Mouse (Mus musculus) CD4-positive, CD25-positive, alpha-beta regulatory T cell, adult 2 months (primary cell): ENCODE results near the gene Tpsg1.

Experiments used
- DNase-seq: peaks from one replicate; pipeline ENCODE4 v3.0.0-alpha.2; 2012; ENCODE audit warnings: low read depth, low spot score

The Tpsg1 gene

DNA sequence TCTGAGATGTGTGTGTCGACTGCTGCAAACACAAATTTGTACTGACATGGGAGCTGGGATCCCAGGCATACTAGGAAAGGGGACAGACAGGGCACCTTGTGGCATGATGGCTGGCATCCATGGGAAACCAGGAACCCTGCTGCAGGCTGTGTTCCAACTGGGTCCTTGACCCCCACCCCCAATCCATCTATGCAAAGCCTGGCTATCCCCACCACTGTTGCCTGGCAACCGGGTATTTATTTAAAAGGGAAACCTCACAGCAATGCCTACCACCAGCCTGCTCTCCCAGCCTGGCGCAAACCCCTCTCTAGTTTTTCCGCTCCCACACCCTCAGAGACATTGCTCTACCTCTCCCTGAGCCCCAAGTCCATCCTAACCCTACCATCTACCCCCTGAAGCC, 38.3 kb downstream of the Tpsg1 start:
- DNase-seq: no peak

DNA sequence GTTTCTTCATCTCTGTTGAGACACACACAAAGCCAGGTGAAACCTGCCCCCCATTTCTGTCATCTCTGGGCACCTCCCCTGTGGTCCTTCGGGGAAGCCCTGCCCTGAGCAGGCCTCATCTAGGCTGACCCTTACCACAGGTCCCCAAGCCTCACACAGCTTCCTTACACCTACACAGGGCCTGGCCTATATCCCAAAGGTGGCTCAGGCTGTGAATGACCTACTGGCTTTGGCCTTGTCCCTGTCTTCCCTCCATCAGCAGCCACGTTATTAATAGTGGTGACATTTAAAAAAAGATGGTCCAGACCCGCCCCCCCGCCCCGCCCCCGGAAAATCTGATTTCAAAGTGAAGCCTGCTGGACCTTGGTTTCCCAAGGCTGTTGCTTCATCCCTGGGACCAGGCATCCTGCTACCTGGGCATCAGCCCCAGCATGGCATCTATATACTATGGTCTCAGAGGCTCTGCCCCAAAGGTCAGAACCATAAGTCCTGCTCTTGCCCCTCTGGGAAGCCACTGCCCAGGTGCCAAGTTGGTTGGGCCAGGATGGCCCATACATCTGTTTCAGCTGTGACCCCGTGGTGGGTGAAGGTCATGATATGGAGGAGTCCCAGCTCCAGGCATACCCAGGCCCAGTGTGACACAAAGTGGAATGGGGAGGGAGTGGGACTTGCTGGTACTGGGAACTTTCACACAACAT, 39.4 kb downstream of the Tpsg1 start:
- DNase-seq: no peak

DNA sequence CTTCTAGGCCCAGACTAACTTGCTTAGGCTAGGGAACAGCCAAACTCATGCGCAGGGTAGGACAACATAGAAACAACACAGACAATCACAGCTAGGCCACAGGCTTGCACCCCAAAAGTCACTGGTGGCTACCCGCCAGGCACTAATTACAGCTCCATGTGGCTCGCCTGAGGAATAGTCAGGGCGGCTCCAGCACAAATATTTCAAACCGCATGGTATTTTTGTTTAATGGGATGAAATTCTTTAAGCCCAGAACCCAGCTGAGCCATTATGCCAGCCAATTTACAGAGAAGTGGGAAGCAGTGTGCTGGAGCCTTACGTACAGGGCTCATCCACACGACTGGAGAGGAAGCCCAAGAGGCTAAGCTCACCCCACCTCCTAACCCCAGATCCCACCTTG, 40.5 kb downstream of the Tpsg1 start:
- no peak for DNase-seq

DNA sequence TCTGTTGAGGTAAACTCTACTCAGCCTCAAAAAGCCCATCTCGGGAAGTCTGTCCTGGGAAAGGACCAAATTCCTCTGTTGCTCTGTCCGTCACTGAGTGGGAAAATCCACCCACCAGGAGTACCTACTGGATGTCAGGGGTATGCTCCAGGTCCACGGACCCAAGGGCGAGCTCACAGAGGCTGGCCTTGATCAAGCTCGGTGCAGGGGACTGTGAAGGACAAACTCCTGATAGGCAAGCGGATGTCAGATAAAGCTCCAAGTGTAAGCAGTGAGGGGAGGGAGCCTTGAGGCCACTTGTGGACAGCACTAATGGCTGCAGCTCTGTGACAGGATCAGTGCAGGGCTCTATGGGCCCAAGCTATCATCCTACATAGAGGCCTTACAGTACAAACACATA, 41.1 kb downstream of the Tpsg1 start:
- DNase-seq: no peak

DNA sequence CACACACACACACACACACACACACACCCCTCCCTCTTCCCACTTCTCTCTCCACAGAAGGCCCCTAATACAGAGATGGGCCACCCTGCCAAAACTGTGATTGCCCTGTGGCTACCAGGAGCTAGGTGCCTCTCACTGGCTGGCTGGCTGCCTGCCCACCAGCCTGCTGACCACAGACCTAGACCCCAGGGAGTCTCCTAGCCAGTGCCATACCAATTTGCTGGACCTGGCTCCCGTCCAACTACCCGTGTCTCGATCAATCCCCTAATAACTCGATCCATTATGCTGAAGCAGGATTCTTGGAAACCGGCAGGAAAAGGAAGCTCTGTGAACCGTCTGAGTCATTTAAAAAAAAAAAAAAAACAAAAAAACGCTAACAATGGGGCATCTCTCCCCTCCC, 41.7 kb downstream of the Tpsg1 start:
- DNase-seq: no peak

DNA sequence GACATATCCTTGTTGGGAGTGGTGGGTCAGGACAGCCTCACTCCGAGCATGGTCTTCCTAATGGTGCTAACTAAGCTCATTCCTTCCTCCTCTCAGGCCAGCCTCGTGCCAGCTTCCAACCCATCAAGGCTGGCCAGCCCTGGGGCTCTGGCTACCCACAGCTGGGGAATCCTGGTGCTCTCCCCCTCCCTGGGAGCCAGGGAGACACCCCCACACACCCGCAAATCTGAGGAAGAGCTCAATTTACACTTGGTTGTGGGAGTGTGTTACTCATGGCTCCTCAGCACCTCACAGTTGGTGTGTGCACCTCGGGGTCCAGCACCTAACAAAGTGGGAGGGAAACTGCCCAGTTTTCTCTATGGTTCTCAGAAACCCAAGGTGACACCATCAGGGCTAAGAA, 42.2 kb downstream of the Tpsg1 start:
- DNase-seq: no peak

DNA sequence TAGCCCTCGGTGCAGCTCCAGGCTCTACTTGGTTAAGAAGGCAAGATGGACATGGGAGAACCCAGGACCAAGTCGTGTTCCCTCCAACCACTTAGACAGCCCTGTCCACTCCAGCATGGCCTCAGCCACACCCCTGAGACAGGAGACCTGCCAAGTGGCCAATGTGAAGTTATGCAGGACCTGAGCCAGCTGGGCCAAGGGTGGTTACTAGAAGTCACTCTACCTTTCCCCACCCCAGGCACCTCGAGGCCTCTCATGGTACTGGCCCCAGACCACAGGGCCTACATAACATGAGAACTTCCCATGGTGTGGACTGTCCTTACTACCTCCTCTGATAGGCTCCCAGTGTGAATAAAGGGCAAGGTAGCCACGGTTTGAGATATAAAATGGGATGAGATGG, 45.1 kb downstream of the Tpsg1 start:
- no peak for DNase-seq

DNA sequence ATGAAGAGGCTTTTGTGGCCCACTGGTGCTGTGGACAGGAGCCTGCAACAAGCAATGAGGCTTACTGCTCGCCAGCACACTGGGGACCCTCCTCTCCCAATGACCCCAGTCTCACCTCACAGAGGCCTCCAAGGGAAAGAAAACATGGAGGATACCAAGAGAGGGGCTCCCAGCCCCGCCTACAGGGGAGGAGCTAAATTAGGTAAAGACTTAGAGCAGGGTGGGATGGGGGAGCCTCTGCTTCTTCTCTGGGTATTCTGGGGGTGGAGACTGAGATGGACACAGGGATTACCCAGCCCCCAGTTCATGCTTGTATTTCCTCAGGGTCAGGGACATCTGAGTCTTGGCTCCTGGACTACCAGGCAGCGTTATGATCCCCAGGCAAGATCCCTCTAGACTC, 45.8 kb downstream of the Tpsg1 start:
- DNase-seq: no peak

DNA sequence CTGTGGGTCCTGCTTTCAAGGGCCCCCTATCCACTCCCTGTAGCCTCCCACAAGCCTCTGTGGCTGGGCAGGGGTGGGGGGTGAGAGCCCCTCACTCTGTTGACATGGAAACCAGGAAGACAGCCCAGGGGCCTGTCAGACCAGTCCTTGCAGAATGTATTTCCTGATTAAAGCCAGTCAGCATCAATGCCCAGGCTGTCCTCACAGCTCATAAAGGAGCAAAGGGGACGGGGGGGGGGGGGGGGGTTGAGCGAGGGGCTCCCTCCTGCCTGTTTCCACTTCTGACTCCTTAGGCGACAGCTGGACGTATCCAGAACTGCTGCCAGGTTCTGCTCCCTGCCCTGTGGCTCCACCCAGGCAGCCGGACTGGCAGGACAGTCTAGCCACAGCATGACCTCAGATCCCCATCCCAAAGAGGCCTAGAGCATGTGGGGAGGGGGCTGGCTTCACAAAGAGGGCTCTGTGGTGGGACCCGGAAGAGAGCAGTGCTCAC, 46.4 kb downstream of the Tpsg1 start:
- no peak for DNase-seq

DNA sequence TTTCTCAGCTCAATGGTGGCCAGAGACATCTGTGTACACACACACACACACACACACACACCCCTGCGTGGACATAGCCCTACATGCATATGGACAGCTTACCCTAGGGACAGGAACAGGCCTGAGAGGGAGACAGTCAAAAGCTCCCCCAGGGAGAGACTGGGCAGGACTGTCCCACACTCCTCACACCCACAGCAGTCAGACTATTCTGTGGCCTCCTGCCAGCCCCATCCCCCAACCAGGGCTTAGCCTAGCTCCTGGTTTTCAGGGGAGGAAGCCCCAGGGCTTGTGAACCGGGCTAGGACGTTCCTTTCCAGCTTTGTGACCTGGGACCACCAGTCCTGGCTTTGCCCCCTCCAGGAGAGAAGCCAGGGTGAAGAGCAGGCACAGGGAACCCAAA, 47.1 kb downstream of the Tpsg1 start:
- DNase-seq: no peak

DNA sequence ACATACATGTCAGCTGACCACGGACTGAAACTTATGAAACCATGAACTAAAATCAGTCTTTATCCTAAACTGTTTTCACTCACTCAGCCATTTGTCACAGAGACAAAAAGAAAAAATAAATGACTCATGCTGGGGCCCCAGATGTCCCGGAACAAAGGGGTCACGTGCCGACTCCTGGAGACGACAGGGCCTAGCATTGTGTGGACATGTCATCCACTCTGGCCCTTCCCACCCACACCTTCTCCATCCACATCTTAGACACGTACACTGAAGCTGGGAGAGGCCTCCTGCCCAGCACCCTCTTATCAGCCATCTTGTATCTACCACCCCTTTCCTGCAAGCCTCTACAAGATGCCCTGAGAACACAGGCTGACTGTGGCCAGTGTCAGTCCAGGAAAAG, 48.9 kb downstream of the Tpsg1 start:
- DNase-seq: no peak

DNA sequence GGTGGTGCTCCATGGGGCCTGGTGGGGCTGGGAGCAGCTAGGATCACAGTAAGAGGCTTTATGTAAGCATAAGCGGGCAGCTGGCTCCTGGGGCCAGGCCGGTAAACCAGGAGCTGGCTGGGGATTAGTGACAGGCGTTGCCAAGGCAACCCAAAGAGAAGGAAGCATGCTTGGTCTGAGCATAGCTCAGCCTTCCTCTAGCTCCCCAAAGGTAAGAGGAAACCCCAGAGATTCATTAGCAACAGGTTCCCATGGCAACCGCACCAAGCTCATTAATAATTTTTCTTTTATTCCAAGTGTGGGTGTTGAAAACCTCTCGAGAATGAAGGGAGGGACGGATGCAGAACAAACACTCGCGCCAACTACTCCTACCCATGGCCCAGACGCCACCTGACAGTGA, 49.9 kb downstream of the Tpsg1 start:
- no peak for DNase-seq

DNA sequence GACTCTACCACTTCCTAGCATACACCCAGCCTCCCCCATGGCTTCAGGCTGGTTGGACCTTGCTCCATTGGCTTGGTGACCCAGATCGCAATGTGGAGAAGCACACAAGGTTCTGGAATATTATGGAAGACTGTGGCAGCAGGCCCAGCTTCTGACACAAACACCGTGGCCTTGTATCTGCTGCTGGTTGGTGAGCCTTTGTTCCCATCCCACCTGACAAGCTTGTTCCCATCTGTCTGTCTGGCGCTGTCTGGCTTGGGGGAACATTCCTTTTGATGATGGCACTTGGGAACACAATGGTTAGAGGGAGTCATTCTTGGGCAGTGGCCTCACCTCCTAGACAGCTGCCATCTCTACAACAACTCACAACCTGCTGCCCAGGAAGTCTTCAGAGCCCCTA, 51.9 kb downstream of the Tpsg1 start:
- no peak for DNase-seq
